ENCODE assay signal across 7 mouse cellular contexts in genomic region chr11:69088103-69088855, GRCm38 (mm10). TPM values are rescaled to one million over a fixed set of nuclear protein-coding genes. Genes with fewer than 3 reads are reported as not detected.
A peak's percentile ranks its signal among the peaks of the same experiment; 100 is the strongest.
DNase-seq lines count a peak whose midpoint lies in the region; ATAC-seq and TF ChIP-seq lines count a peak whose summit lies in the region.

Vamp2 (plus strand) TSS chr11:69088490.

- no peak for TF ChIP-seq EP300 in heart, adult 2 months (IDR thresholded peaks at IDR 0.05; ENCODE audit: insufficient read depth, low read depth, low read length)

- H3K4me3 ChIP-seq in embryonic facial prominence, embryonic 13.5 days, result peak within 1 kb of the TSS; percentile 73
- H3K4me3 ChIP-seq in heart, adult 2 months, result peak within 1 kb of the TSS; percentile 99
- H3K4me3 ChIP-seq in limb, embryonic 15.5 days, result peak within 1 kb of the TSS; percentile 72
- H3K4me3 ChIP-seq in midbrain, postnatal 0 days (ENCODE audit: low read depth, low read length), result peak within 1 kb of the TSS; percentile 95

- peak; percentile 92 for DNase-seq in adrenal gland, postnatal 25 days
- DNase-seq in heart, adult 2 months, result peak; percentile 94 to 96
- DNase-seq in kidney, adult 8-10 months, result peak; percentile 87 to 89
- DNase-seq in midbrain, postnatal 0 days (ENCODE audit: low spot score), result peak; percentile 95
- DNase-seq in spleen, postnatal 10 days (ENCODE audit: low spot score in 2 of 2), result peak; percentile 87 to 93

- H3K36me3 ChIP-seq in embryonic facial prominence, embryonic 13.5 days, result peaks cover 37% of the 10 kb centered on the region
- peaks cover 5% of the 10 kb centered on the region for H3K36me3 ChIP-seq in heart, adult 2 months (ENCODE audit: control insufficient read depth, insufficient read depth, low read length)
- H3K36me3 ChIP-seq in limb, embryonic 15.5 days, result peaks cover 28% of the 10 kb centered on the region
- peaks cover 13% of the 10 kb centered on the region; the same call in 1 of the 2 replicates for H3K36me3 ChIP-seq in midbrain, postnatal 0 days (ENCODE audit: insufficient read depth, low read length)

- TF ChIP-seq CTCF in heart, adult 2 months (IDR thresholded peaks at IDR 0.05), result no peak
- no peak; the same call in 1 of the 2 replicates for TF ChIP-seq CTCF in midbrain, postnatal 0 days (IDR thresholded peaks at IDR 0.05)

- H3K9ac ChIP-seq in embryonic facial prominence, embryonic 13.5 days, result peak within 1 kb of the TSS; percentile 96
- H3K9ac ChIP-seq in heart, adult 2 months (ENCODE audit: low read depth, low read length), result peak within 1 kb of the TSS; percentile 100
- H3K9ac ChIP-seq in limb, embryonic 15.5 days, result peak within 1 kb of the TSS; percentile 95
- peak within 1 kb of the TSS; percentile 100 for H3K9ac ChIP-seq in midbrain, postnatal 0 days (replicated peaks; ENCODE audit: low read length, poor library complexity, severe bottlenecking)

- H3K4me2 ChIP-seq in embryonic facial prominence, embryonic 13.5 days, result peak within 1 kb of the TSS; percentile 93
- H3K4me2 ChIP-seq in limb, embryonic 15.5 days, result peak within 1 kb of the TSS; percentile 84
- H3K4me2 ChIP-seq in midbrain, postnatal 0 days (ENCODE audit: low read depth, low read length, poor library complexity, severe bottlenecking), result peak within 1 kb of the TSS; percentile 97

- no peaks in the 10 kb centered on the region for H3K9me3 ChIP-seq in embryonic facial prominence, embryonic 13.5 days
- H3K9me3 ChIP-seq in limb, embryonic 15.5 days, result no peaks in the 10 kb centered on the region
- no peaks in the 10 kb centered on the region for H3K9me3 ChIP-seq in midbrain, postnatal 0 days (ENCODE audit: low read length)

- peak; percentile 70; the same call in 1 of the 2 replicates for TF ChIP-seq POLR2A in heart, adult 2 months (IDR thresholded peaks at IDR 0.05; ENCODE audit: insufficient read depth, low read depth, low read length)

- H3K27ac ChIP-seq in embryonic facial prominence, embryonic 13.5 days, result peak within 1 kb of the TSS; percentile 86
- H3K27ac ChIP-seq in heart, adult 2 months, result peak within 1 kb of the TSS; percentile 100
- peak within 1 kb of the TSS; percentile 91 for H3K27ac ChIP-seq in limb, embryonic 15.5 days
- H3K27ac ChIP-seq in midbrain, postnatal 0 days (ENCODE audit: low read depth, low read length), result peak within 1 kb of the TSS; percentile 99

- no peaks in the 10 kb centered on the region for H3K27me3 ChIP-seq in embryonic facial prominence, embryonic 13.5 days
- H3K27me3 ChIP-seq in heart, adult 2 months (ENCODE audit: control insufficient read depth, insufficient read depth, low read length), result no peaks in the 10 kb centered on the region
- no peaks in the 10 kb centered on the region for H3K27me3 ChIP-seq in limb, embryonic 15.5 days
- no peaks in the 10 kb centered on the region for H3K27me3 ChIP-seq in midbrain, postnatal 0 days (ENCODE audit: insufficient read depth, low read length)

- WGBS in embryonic facial prominence, embryonic 13.5 days, result 2% methylated on average over 60 of the region's 67 CpGs
- WGBS in heart, adult 2 months, result under 1% methylated on average over 50 of the region's 67 CpGs
- WGBS in limb, embryonic 15.5 days, result 1% methylated on average over 60 of the region's 67 CpGs
- WGBS in midbrain, postnatal 0 days, result 1% methylated on average over 62 of the region's 67 CpGs

- ATAC-seq in embryonic facial prominence, embryonic 13.5 days (ENCODE audit: insufficient number of reproducible peaks, insufficient read depth, low FRiP score, low TSS enrichment, low read depth), result peak; percentile 75; the same call in 1 of the 2 replicates
- ATAC-seq in limb, embryonic 15.5 days (ENCODE audit: insufficient number of reproducible peaks, low FRiP score, low TSS enrichment, low read depth), result peak; percentile 79
- ATAC-seq in midbrain, postnatal 0 days (ENCODE audit: low FRiP score), result peak; percentile 87

- H3K4me1 ChIP-seq in embryonic facial prominence, embryonic 13.5 days, result peaks cover 43% of the 10 kb centered on the region
- peaks cover 8% of the 10 kb centered on the region for H3K4me1 ChIP-seq in heart, adult 2 months (ENCODE audit: control insufficient read depth, insufficient read depth, low read length)
- peaks cover 40% of the 10 kb centered on the region for H3K4me1 ChIP-seq in limb, embryonic 15.5 days
- H3K4me1 ChIP-seq in midbrain, postnatal 0 days (ENCODE audit: insufficient read depth, low read length), result peaks cover 16% of the 10 kb centered on the region; the same call in 1 of the 2 replicates

- peaks cover 7% of the 10 kb centered on the region for H3K79me2 ChIP-seq in heart, adult 2 months (replicated peaks; ENCODE audit: control insufficient read depth, insufficient read depth, low read length)

- intact Hi-C loops in heart, adult 2 months (cut with DNase I), result loop anchor here (2.0 kb wide), 1 partner anchor 15 kb away; no protein-coding TSS in a partner anchor

RNA-seq across cellular contexts. Expression of gene Vamp2, which starts in this region (rescaled TPM):
- 143 and 163 TPM in 2 replicates for total RNA-seq in adrenal gland, postnatal 25 days (2021)
- polyA plus RNA-seq in embryonic facial prominence, embryonic 13.5 days (2015; fragmentation: Nextera tagmentation; extraction: Ambion mirVana), result 91.5 and 101 TPM in 2 replicates
- total RNA-seq in heart, adult 2 months (2021), result 10 to 100 TPM; 63.4 to 70.8 TPM
- 83.0 and 90.0 TPM in 2 replicates for polyA plus RNA-seq in heart, adult 2 months (2012; rRNA removed)
- polyA plus RNA-seq in limb, embryonic 15.5 days (2015; fragmentation: Nextera tagmentation; extraction: Ambion mirVana), result 95.0 and 103 TPM in 2 replicates
- total RNA-seq in midbrain, postnatal 0 days (2014; rRNA removed), result 144 and 157 TPM in 2 replicates
- 591 and 600 TPM in 2 replicates for polyA plus RNA-seq in midbrain, postnatal 0 days (2015; fragmentation: Nextera tagmentation; extraction: Ambion mirVana)

Comparison
In these comparisons a context has a peak if more than half of its experiments do, and no peak if none do; other contexts are left out.
1. Peak in every context shown above with its lines: DNase-seq, ATAC-seq, H3K4me3 ChIP-seq and H3K27ac ChIP-seq.